ENCODE assay signal across 8 mouse cellular contexts in genomic region chr1:133423543-133424480, GRCm38 (mm10). TPM values are rescaled to one million over a fixed set of nuclear protein-coding genes. Genes with fewer than 3 reads are reported as not detected.
DNase-seq lines count a peak whose midpoint lies in the region; ATAC-seq and TF ChIP-seq lines count a peak whose summit lies in the region.

Gene Sox13, minus strand, starts transcription at chr1:133424377.

- no peaks in the 10 kb centered on the region for H3K36me3 ChIP-seq in thymus, adult 2 months (ENCODE audit: control insufficient read depth, insufficient read depth, low read length)
- no peaks in the 10 kb centered on the region for H3K36me3 ChIP-seq in embryonic facial prominence, embryonic 14.5 days (ENCODE audit: control insufficient read depth, insufficient read depth, low read length)
- H3K36me3 ChIP-seq in heart, embryonic 12.5 days, result no peaks in the 10 kb centered on the region

- peak; percentile 85 for ATAC-seq in embryonic facial prominence, embryonic 14.5 days (ENCODE audit: low read depth)
- peak; percentile 73 for ATAC-seq in heart, embryonic 12.5 days (ENCODE audit: insufficient number of reproducible peaks, low FRiP score)
- ATAC-seq in activated CD4-positive, CD25-positive, alpha-beta regulatory T cell, adult 4 months, result no peak

- no peaks in the 10 kb centered on the region for H3K9me3 ChIP-seq in embryonic facial prominence, embryonic 14.5 days (ENCODE audit: control insufficient read depth, low read length)
- no peaks in the 10 kb centered on the region for H3K9me3 ChIP-seq in heart, embryonic 12.5 days (replicated peaks)

- WGBS in thymus, adult 2 months, result under 1% methylated on average over 122 of the region's 128 CpGs
- WGBS in embryonic facial prominence, embryonic 14.5 days, result 0% methylated on average over 27 of the region's 128 CpGs
- under 1% methylated on average over 113 of the region's 128 CpGs for WGBS in heart, embryonic 12.5 days

- H3K27me3 ChIP-seq in thymus, adult 2 months (ENCODE audit: control insufficient read depth, insufficient read depth, low read length), result peaks cover 4% of the 10 kb centered on the region; the same call in 1 of the 2 replicates
- no peaks in the 10 kb centered on the region for H3K27me3 ChIP-seq in embryonic facial prominence, embryonic 14.5 days (replicated peaks; ENCODE audit: control insufficient read depth, insufficient read depth, low read length)
- 0 out of 2 replicates have a peak, but pooled peaks cover 3% of the 10 kb centered on the region for H3K27me3 ChIP-seq in heart, embryonic 12.5 days (replicated peaks)

- H3K27ac ChIP-seq in thymus, adult 2 months (ENCODE audit: control insufficient read depth, insufficient read depth, low read length), result no peak within 1 kb of the TSS
- H3K27ac ChIP-seq in embryonic facial prominence, embryonic 14.5 days (replicated peaks; ENCODE audit: low read depth, low read length), result peak within 1 kb of the TSS; percentile 78
- peak within 1 kb of the TSS; percentile 88 for H3K27ac ChIP-seq in heart, embryonic 12.5 days (ENCODE audit: poor library complexity, severe bottlenecking)

- H3K4me2 ChIP-seq in embryonic facial prominence, embryonic 14.5 days (ENCODE audit: low read depth, low read length), result peak within 1 kb of the TSS; percentile 99
- H3K4me2 ChIP-seq in heart, embryonic 12.5 days, result peak within 1 kb of the TSS; percentile 99

- H3K4me1 ChIP-seq in thymus, adult 2 months (replicated peaks; ENCODE audit: control insufficient read depth, insufficient read depth, low read length), result peaks cover 26% of the 10 kb centered on the region
- H3K4me1 ChIP-seq in embryonic facial prominence, embryonic 14.5 days (ENCODE audit: control insufficient read depth, insufficient read depth, low read length), result 0 out of 2 replicates have a peak, but pooled peaks cover 7% of the 10 kb centered on the region
- peaks cover 21% of the 10 kb centered on the region for H3K4me1 ChIP-seq in heart, embryonic 12.5 days (replicated peaks)

- no peak for TF ChIP-seq POLR2A in thymus, adult 2 months (IDR thresholded peaks at IDR 0.05; ENCODE audit: control insufficient read depth, extremely low read depth, insufficient read depth, low read length, poor library complexity)

- H3K4me3 ChIP-seq in thymus, adult 2 months (ENCODE audit: control insufficient read depth, insufficient read depth, low read length), result peak within 1 kb of the TSS; percentile 48
- peak within 1 kb of the TSS; percentile 78 for H3K4me3 ChIP-seq in embryonic facial prominence, embryonic 14.5 days (ENCODE audit: low read depth, low read length)
- peak within 1 kb of the TSS; percentile 90 for H3K4me3 ChIP-seq in heart, embryonic 12.5 days

- peak within 1 kb of the TSS; percentile 80 for H3K9ac ChIP-seq in embryonic facial prominence, embryonic 14.5 days (ENCODE audit: low read depth, low read length)
- H3K9ac ChIP-seq in heart, embryonic 12.5 days, result peak within 1 kb of the TSS; percentile 91

- no peak for TF ChIP-seq CTCF in thymus, adult 2 months (IDR thresholded peaks at IDR 0.05; ENCODE audit: borderline replicate concordance, control insufficient read depth, extremely low read depth, insufficient read depth, low read length, poor library complexity)

- peak; percentile 21 for DNase-seq in thymus, adult 2 months
- no peak for DNase-seq in thymus, postnatal 10 days (ENCODE audit: low spot score in 2 of 2)
- peak; percentile 87 for DNase-seq in embryonic facial prominence, embryonic 14.5 days (ENCODE audit: low spot score)
- peak; percentile 91 for DNase-seq in kidney, postnatal 10 days
- DNase-seq in lung, adult 18-20 months, result peak; percentile 75 to 79
- DNase-seq in ovary, adult 18-20 months (ENCODE audit: low spot score), result peak; percentile 61

RNA-seq across cellular contexts. Expression of gene Sox13, which starts in this region (rescaled TPM):
- 17.2 and 22.1 TPM in 2 replicates for polyA plus RNA-seq in thymus, adult 2 months (2012; rRNA removed)
- 5.4 and 6.6 TPM in 2 replicates for polyA plus RNA-seq in embryonic facial prominence, embryonic 14.5 days (2014; fragmentation: Nextera tagmentation; extraction: Ambion mirVana)
- 6.6 and 6.8 TPM in 2 replicates for polyA plus RNA-seq in heart, embryonic 12.5 days (2016; fragmentation: Nextera tagmentation; extraction: Ambion mirVana)
- not detected for polyA plus RNA-seq in activated CD4-positive, CD25-positive, alpha-beta regulatory T cell, adult 4 months (2017; shearing (Covaris generic))

Comparison
In these comparisons a context has a peak if more than half of its experiments do, and no peak if none do; other contexts are left out.
1. DNase-seq: peak in thymus, adult 2 months (single experiment), embryonic facial prominence, embryonic 14.5 days (single experiment), kidney, postnatal 10 days (single experiment), lung, adult 18-20 months (2 of 2) and ovary, adult 18-20 months (single experiment); none in thymus, postnatal 10 days (0 of 2).
2. Peak in every context shown above with its lines, with median percentiles within 50 percentile points of each other: H3K4me3 ChIP-seq.